Mouse (Mus musculus) lung, postnatal 0 days (tissue): ENCODE measurements around the gene Taf6.

ENCODE experiments used
- CTCF ChIP-seq: IDR thresholded peaks from 2 replicates; pipeline ENCODE4 v1.5.1; 2016; ENCODE audit warnings: antibody characterized with exemption, mild to moderate bottlenecking
- EP300 ChIP-seq: IDR thresholded peaks from 2 replicates; pipeline ENCODE4 v1.6.1; 2016; ENCODE audit warnings: antibody characterized with exemption, mild to moderate bottlenecking, control low read depth

DNA sequence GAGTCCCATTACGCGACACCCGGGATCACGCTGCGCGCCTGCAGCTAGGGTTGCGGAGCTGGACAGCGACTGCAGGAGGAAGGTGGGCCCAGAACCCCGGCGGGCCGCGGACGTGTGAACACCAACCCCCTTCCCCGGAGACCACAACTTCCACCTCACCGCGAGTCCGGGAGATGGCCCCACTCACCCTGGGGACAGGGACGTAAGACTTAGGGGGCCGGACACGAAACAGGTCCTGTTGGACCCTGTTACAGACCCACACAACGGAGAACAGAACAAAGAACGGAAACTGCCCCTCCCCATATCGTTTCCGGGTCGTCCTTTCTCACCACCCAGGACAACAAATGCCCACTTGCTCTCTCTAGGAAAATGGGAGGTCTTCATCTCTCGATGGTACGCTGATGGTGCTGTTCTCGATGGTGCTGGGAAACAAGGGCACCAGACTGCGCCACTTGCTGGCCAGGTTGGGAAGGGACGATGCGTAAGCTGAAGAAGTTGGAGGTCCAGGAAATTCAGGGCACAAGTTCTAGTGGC lies 31.7 kb downstream of the Taf6 start, which contains the start of gene Zfp113:
- peak; percentile 95 for TF ChIP-seq CTCF
- peak; percentile 80 for TF ChIP-seq EP300
